Mouse (Mus musculus) liver, embryonic 14.5 days (tissue): ENCODE measurements around the gene Mpped2. TPM values are rescaled to one million over a fixed set of nuclear protein-coding genes. Genes with fewer than 3 reads are reported as not detected.

Experiments used
- ATAC-seq: fragments of 200-750 bp; cut with Nextera tagmentation; 2 replicates; pipeline ENCODE4 v1.8.0; 2017; ENCODE audit warnings: moderate number of reproducible peaks, mild to moderate bottlenecking, moderate library complexity; ENCODE audit not compliant: insufficient read depth
- DNase-seq, 3 experiments: peaks; one replicate each; pipeline ENCODE4 v3.0.0-alpha.2; 2012 to 2013; ENCODE audit warnings: low read depth in 3 of 3, low spot score in 3 of 3
- H3K27ac ChIP-seq: fragments of 300-500 bp; sonication (generic); 2 replicates; pipeline ENCODE4 v1.5.1; 2014; ENCODE audit warnings: moderate library complexity, mild to moderate bottlenecking, control low read depth, inconsistent platforms
- H3K27me3 ChIP-seq: fragments of 300-500 bp; sonication (generic); 2 replicates; pipeline ENCODE4 v1.6.1; 2014; ENCODE audit warnings: mild to moderate bottlenecking, low read length, moderate library complexity; ENCODE audit not compliant: control insufficient read depth, insufficient read depth
- H3K36me3 ChIP-seq: fragments of 300-500 bp; sonication (generic); replicated peaks from 2 replicates; pipeline ENCODE4 v1.6.1; 2014; ENCODE audit warnings: low read depth; ENCODE audit not compliant: control insufficient read depth, insufficient read depth
- H3K4me1 ChIP-seq, 2 experiments: fragments of 200-500 bp in 1 of 2; fragments of 300-500 bp in 1 of 2; sonication (generic) in 1 of 2; replicated peaks; 2 replicates each; pipeline ENCODE4 v1.6.1; 2012 to 2014; ENCODE audit warnings: antibody characterized with exemption in 1 of 2, inconsistent platforms in 1 of 2, low read length in 1 of 2; ENCODE audit not compliant: control insufficient read depth in 2 of 2, insufficient read depth in 2 of 2
- H3K4me2 ChIP-seq: fragments of 300-500 bp; sonication (generic); 2 replicates; pipeline ENCODE4 v1.6.1; 2014; ENCODE audit warnings: low read depth, mild to moderate bottlenecking, control low read depth, moderate library complexity
- H3K4me3 ChIP-seq, 2 experiments: fragments of 200-500 bp in 1 of 2; fragments of 300-500 bp in 1 of 2; sonication (generic) in 1 of 2; 2 replicates each; pipeline ENCODE4 v1.5.1; 2012 to 2014; ENCODE audit warnings: low read depth in 2 of 2, low read length in 2 of 2, mild to moderate bottlenecking in 2 of 2, control low read depth in 1 of 2, inconsistent platforms in 1 of 2, moderate library complexity in 1 of 2; ENCODE audit not compliant: insufficient read depth in 1 of 2
- H3K9ac ChIP-seq: fragments of 300-500 bp; sonication (generic); replicated peaks from 2 replicates; pipeline ENCODE4 v1.6.1; 2014; ENCODE audit warnings: mild to moderate bottlenecking, control low read depth, moderate library complexity
- H3K9me3 ChIP-seq: fragments of 300-500 bp; sonication (generic); 2 replicates; pipeline ENCODE4 v1.6.1; 2016; ENCODE audit warnings: low read length, mixed read lengths; ENCODE audit not compliant: control insufficient read depth
- CTCF ChIP-seq: IDR thresholded peaks from 2 replicates; pipeline ENCODE4 v1.5.1; 2016; ENCODE audit warnings: antibody characterized with exemption, low read depth, control low read depth
- EP300 ChIP-seq: IDR thresholded peaks from 2 replicates; pipeline ENCODE4 v1.6.1; 2016; ENCODE audit warnings: antibody characterized with exemption, low read depth
- WGBS: fragments of 180-500 bp; shearing (Covaris S2); extraction: QIAGEN DNeasy Blood & Tissue Kit; methylation state at CpG from one replicate; pipeline ENCODE4 v1.1.7; 2014; ENCODE audit not compliant: insufficient replicate concordance; 5-methylcytosine and 5-hydroxymethylcytosine counted together
- polyA plus RNA-seq, 2 experiments: library from polyadenylated mRNA; depleted of rRNA in 1 of 2; stranded (reverse) in 1 of 2; unstranded in 1 of 2; fragments of >200 nt; fragmentation: Nextera tagmentation in 1 of 2; extraction: Ambion mirVana in 1 of 2; gene quantifications; 2 replicates each; pipeline versions ENCODE4 v1.2.1 to v1.2.3; 2012 to 2014

The Mpped2 gene
- polyA plus RNA-seq, 2 experiments = 0.67 to 0.68 TPM

DNA sequence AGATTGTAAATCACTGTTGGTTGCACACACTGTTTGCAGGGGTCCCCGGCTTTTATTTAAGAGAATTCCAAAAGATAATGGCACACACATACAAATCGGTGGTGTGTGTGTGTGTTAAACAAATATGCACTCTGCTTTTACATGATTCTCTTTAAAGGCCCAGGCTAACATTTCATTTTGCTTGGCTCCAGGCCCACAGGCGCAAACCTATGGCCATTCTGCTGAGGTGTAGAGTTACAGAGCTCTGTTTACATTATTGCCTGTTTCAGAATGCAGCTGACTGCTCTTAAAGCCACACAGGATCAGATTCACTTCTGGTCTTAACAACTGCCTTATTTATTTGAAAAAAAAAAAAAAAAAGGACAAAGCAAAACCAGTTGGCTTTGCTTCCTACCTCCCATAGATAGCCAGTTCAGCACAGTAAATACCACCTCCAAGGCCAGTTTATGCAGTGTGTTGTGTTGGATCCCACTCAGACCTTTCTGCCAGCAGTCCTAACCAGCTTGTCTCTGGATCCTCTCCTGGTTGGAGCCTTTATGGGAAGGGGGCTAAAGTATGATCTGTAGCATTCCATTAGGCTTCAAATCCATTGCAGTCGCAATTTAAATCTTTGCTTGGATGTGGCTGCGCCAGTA lies 96.7 kb downstream of the Mpped2 start:
- Histone ChIP-seq H3K4me2 (no peak overlapping the region), H3K4me1 (peaks cover 0 to 10% of the 10 kb centered on the region in 2 experiments; a peak in 2 of 4 replicates), H3K9ac (no peak overlapping the region), H3K36me3 (no peaks in the 10 kb centered on the region), H3K9me3 (no peaks in the 10 kb centered on the region), H3K27ac (no peak overlapping the region), H3K27me3 (no peaks in the 10 kb centered on the region), H3K4me3 (no peak overlapping the region)
- TF ChIP-seq EP300 (no peak), CTCF (no peak)
- DNase-seq = no peak
- WGBS = 47% methylated on average over 5 of the region's 5 CpGs
- ATAC-seq = no peak

DNA sequence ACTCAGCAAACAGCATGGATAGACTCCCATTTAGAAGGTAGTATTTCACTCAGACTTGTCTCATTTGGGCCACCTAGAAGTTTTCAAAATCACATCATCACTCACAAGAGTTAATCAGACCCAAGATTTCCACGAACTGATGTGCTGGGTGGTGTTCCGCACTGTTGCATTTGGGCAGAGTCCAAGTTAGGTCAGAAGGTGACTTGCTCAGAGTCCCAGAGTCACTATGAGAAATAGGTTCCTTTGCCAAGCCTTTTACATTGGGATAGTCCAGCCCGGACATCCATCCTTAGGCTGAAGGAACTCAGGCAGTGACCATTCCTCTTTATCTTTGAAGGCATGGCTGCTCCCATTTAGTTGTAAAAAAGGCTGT lies 97.2 kb downstream of the Mpped2 start:
- WGBS = 69% methylated on average over 3 of the region's 3 CpGs
- Histone ChIP-seq H3K36me3 (no peaks in the 10 kb centered on the region), H3K9ac (no peak overlapping the region), H3K4me3 (no peak overlapping the region), H3K9me3 (no peaks in the 10 kb centered on the region), H3K27ac (no peak overlapping the region), H3K4me1 (peaks cover 0 to 10% of the 10 kb centered on the region in 2 experiments; a peak in 2 of 4 replicates), H3K27me3 (no peaks in the 10 kb centered on the region), H3K4me2 (no peak overlapping the region)
- TF ChIP-seq EP300 (no peak), CTCF (no peak)
- DNase-seq (no peak), ATAC-seq (no peak)

- Histone ChIP-seq H3K9ac (no peak overlapping the region), H3K4me2 (no peak overlapping the region), H3K27ac (no peak overlapping the region), H3K9me3 (no peaks in the 10 kb centered on the region), H3K4me3 (no peak overlapping the region), H3K27me3 (no peaks in the 10 kb centered on the region), H3K4me1 (no peaks in the 10 kb centered on the region), H3K36me3 (no peaks in the 10 kb centered on the region)
- no peak for ATAC-seq
- TF ChIP-seq EP300 (no peak), CTCF (no peak)
- no peak for DNase-seq
- WGBS = 43% methylated on average over 7 of the region's 7 CpGs
These were observed 103.2 kb downstream of the Mpped2 start for GRCm38 (mm10) chr2:106796246-106796645.

- ATAC-seq (no peak), DNase-seq (no peak)
- Histone ChIP-seq H3K9me3 (no peaks in the 10 kb centered on the region), H3K27ac (no peak overlapping the region), H3K4me2 (no peak overlapping the region), H3K36me3 (no peaks in the 10 kb centered on the region), H3K4me1 (no peaks in the 10 kb centered on the region), H3K27me3 (no peaks in the 10 kb centered on the region), H3K4me3 (no peak overlapping the region), H3K9ac (no peak overlapping the region)
- 71% methylated on average over 3 of the region's 3 CpGs for WGBS
- TF ChIP-seq CTCF = no peak
- no peak for TF ChIP-seq EP300
These were observed 104.8 kb downstream of the Mpped2 start for GRCm38 (mm10) chr2:106797855-106798254.

DNA sequence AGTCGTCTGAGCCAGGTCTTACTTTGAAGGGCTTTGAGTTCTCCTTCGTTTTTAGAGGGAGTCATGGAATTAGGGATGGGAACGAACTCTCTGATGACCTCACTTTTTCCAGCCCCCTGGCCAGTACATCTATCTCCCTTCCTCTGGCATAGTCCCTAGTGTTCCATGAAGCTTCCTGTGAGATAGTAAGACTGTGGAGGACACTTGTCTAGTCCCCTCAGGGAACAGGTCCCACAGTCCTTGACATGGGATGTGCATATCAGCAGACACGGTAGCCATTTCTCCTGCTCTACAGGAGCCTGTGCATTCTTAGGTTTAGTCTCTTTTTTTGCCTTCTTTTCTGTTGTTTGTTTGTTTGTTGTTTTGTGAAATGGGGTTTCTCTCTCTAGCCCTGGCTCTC lies 105.8 kb downstream of the Mpped2 start:
- no peaks in the 10 kb centered on the region for H3K27me3 ChIP-seq
- no peak for TF ChIP-seq CTCF
- no peak for TF ChIP-seq EP300
- no peaks in the 10 kb centered on the region for H3K36me3 ChIP-seq
- H3K4me1 ChIP-seq = no peaks in the 10 kb centered on the region
- ATAC-seq (no peak), DNase-seq (no peak)
- H3K4me3 ChIP-seq = no peak overlapping the region
- H3K9ac ChIP-seq = no peak overlapping the region
- no peak overlapping the region for H3K27ac ChIP-seq
- WGBS = 46% methylated on average over 4 of the region's 4 CpGs
- no peak overlapping the region for H3K4me2 ChIP-seq
- H3K9me3 ChIP-seq = no peaks in the 10 kb centered on the region
